Mouse (Mus musculus): ENCODE data around the gene Hist1h2an.

- TF ChIP-seq CTCF (IDR thresholded peaks at IDR 0.05; ENCODE audit: low read depth, low read length), result no peak
- no peak for TF ChIP-seq GATA1 (IDR thresholded peaks at IDR 0.05; ENCODE audit: borderline replicate concordance, low read length)
- TF ChIP-seq TAL1 (conservative IDR thresholded peaks at IDR 0.05; ENCODE audit: low read depth, low read length), result no peak
These were observed 2.9 kb upstream of the Hist1h2an start for GRCm38 (mm10) chr13:21789925-21790324.
